Mouse (Mus musculus): ENCODE measurements around the gene Olfr1449.
"Not testable (repeated sequence)": the region's sequence is repeated elsewhere in the genome, so short reads cannot be mapped to it uniquely, and the experiment has no call there.

- TF ChIP-seq CTCF (IDR thresholded peaks at IDR 0.05; ENCODE audit: control insufficient read depth, insufficient read depth, insufficient read length); FOSL1 (IDR thresholded peaks at IDR 0.05; ENCODE audit: insufficient read depth, low read length, poor library complexity, severe bottlenecking); USF1 (IDR thresholded peaks at IDR 0.05; ENCODE audit: low read depth); MYOD1 (IDR thresholded peaks at IDR 0.05; ENCODE audit: control insufficient read depth, insufficient read length, low read depth); MAX (IDR thresholded peaks at IDR 0.05): not testable (repeated sequence)
Measured at GRCm38 (mm10) chr19:12970082-12970481, 39.4 kb downstream of the Olfr1449 start.

Measured in C2C12 (cell line).